Mouse (Mus musculus) ovary, adult 2 months (tissue): ENCODE data around the gene Kcnh7. TPM values are rescaled to one million over a fixed set of nuclear protein-coding genes. Genes with fewer than 3 reads are reported as not detected.

Experiments used
- polyA plus RNA-seq: library from polyadenylated mRNA; depleted of rRNA; stranded (reverse); fragments of >200 nt; gene quantifications from 2 replicates; pipeline ENCODE4 v1.2.3, GENCODE M21; 2012; rRNA removed

The Kcnh7 gene
- not detected in 2 replicates for polyA plus RNA-seq

GRCm38 (mm10) chr2:63183563-63184545, at the start of gene Kcnh7:
Gene Kcnh7 (minus strand): TSS chr2:63184287.

DNA sequence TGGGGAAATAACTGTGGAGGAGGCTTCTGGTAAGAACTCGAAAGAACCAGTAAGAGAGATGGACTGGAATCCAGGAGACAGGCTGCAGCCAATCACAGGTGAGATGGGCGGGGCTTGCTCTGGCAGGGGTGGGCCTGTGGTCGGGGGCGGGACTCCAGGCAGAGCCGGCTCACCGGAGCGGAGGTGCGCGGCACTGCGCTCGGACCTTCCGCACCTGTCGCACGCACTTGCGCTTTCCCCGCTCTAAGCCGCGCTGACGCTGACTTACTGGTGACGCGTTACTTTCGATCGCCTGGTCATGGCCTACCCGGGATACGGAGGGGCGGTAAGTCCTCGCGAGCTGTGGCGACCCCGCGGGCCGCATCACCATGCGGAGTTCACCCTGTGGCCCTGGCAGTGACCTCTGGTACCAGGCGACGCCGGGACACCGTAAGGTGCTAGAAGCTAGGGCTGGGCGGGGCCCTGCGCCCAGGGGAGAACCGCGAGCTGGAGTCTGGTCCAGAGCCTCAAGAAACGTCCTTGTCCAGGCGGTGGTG, 519.9 kb downstream of the Kcnh7 start, which contains the start of gene Gca:
Gene Gca (plus strand): TSS at position 151 of the 536 bp plus-strand sequence.

DNA sequence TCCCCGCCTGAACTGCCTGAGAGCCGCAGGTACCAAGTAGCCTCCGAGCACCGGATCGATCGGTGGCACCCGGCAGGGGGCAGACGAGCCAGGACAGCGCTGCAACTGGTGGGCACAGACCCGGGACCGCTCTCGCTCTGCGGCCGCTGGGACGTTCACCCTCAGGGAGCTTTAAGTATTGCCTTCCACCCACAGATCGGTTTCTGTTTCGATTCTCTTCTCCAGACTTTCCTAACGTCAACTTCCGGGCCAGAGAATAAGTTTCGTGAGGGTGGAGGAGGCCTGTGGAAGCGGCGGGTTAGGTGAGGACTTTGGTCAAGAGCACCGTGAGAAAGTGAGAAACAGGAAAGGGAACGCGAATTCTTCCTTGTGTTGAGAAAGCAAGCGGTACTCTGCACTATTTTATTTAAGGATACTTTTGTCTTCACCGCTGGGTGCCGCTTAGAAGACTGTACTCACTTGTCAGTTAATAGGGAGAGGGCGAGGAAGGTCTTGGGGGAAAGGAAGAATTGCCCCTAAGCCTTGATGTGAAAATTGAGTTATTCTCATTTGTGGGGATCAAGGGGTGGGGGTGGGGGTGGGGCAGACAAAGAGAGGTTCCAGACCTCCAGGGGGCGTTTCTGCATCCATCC, 538.0 kb downstream of the Kcnh7 start, which contains the start of gene Ifih1:
Gene Ifih1 (minus strand): TSS at position 242 of the 632 bp plus-strand sequence.

